Mouse (Mus musculus): ENCODE data around the gene St8sia6.

St8sia6 gene

GRCm38 (mm10) chr2:13760366-13760765 lies 33.5 kb downstream of the St8sia6 start:
- DNase-seq, result no peak

- DNase-seq, result no peak
Observed at GRCm38 (mm10) chr2:13757412-13757811, 36.5 kb downstream of the St8sia6 start.

GRCm38 (mm10) chr2:13755733-13756132 lies 38.1 kb downstream of the St8sia6 start:
- DNase-seq, result no peak

- no peak for DNase-seq
Observed at GRCm38 (mm10) chr2:13751691-13752090, 42.2 kb downstream of the St8sia6 start.

- DNase-seq, result no peak
Observed at GRCm38 (mm10) chr2:13750777-13751176, 43.1 kb downstream of the St8sia6 start.

GRCm38 (mm10) chr2:13750089-13750488 lies 43.8 kb downstream of the St8sia6 start:
- no peak for DNase-seq

- no peak for DNase-seq
Observed at GRCm38 (mm10) chr2:13749176-13749575, 44.7 kb downstream of the St8sia6 start.

GRCm38 (mm10) chr2:13747576-13747975 lies 46.3 kb downstream of the St8sia6 start:
- DNase-seq, result no peak

GRCm38 (mm10) chr2:13746023-13746422 lies 47.8 kb downstream of the St8sia6 start:
- DNase-seq, result no peak

GRCm38 (mm10) chr2:13738704-13739103 lies 55.2 kb downstream of the St8sia6 start:
- DNase-seq, result no peak

- DNase-seq, result peak; percentile 19 to 35
Observed at GRCm38 (mm10) chr2:13727901-13728300, 66.0 kb downstream of the St8sia6 start.

- no peak for DNase-seq
Observed at GRCm38 (mm10) chr2:13725592-13725991, 68.3 kb downstream of the St8sia6 start.

- no peak for DNase-seq
Observed at GRCm38 (mm10) chr2:13722241-13722640, 71.6 kb downstream of the St8sia6 start.

- no peak for DNase-seq
Observed at GRCm38 (mm10) chr2:13718628-13719185, 75.2 kb downstream of the St8sia6 start.

GRCm38 (mm10) chr2:13708785-13709184 lies 85.1 kb downstream of the St8sia6 start:
- DNase-seq, result no peak

- no peak for DNase-seq
Observed at GRCm38 (mm10) chr2:13697514-13697913, 96.3 kb downstream of the St8sia6 start.

- DNase-seq, result no peak
Observed at GRCm38 (mm10) chr2:13694417-13694816, 99.4 kb downstream of the St8sia6 start.

- no peak for DNase-seq
Observed at GRCm38 (mm10) chr2:13684380-13684779, 109.5 kb downstream of the St8sia6 start.

- no peak for DNase-seq
Observed at GRCm38 (mm10) chr2:13683205-13683570, 110.7 kb downstream of the St8sia6 start.

- no peak for DNase-seq
Observed at GRCm38 (mm10) chr2:13682488-13683204, 111.2 kb downstream of the St8sia6 start.

- DNase-seq, result peak in 1 of 2 experiments; percentile 30
Observed at GRCm38 (mm10) chr2:13672946-13673345, 120.9 kb downstream of the St8sia6 start.

GRCm38 (mm10) chr2:13672426-13672825 lies 121.4 kb downstream of the St8sia6 start:
- no peak for DNase-seq

GRCm38 (mm10) chr2:13634866-13635265 lies 159.0 kb downstream of the St8sia6 start:
- no peak for DNase-seq

GRCm38 (mm10) chr2:13630136-13630832 lies 163.6 kb downstream of the St8sia6 start:
- DNase-seq, result no peak

Data from kidney, postnatal 25 days (tissue).